Mouse (Mus musculus) cerebellum, adult (tissue): ENCODE measurements around the gene Ace3.

Source experiments
- ATAC-seq: cut with Nextera tagmentation; 2 replicates; pipeline ENCODE4 v1.9.2; 2017; ENCODE audit warnings: mild to moderate bottlenecking, moderate library complexity, mixed read lengths; ENCODE audit not compliant: insufficient number of reproducible peaks, low FRiP score, low TSS enrichment

Gene Ace3

GRCm38 (mm10) chr11:106034986-106035385 is 40.5 kb downstream of the Ace3 start:
- no peak for ATAC-seq

GRCm38 (mm10) chr11:106036548-106037417 is 42.3 kb downstream of the Ace3 start, which contains the start of gene Dcaf7:
Dcaf7 (plus strand) TSS chr11:106036872.
- peak; percentile 98 for ATAC-seq

- ATAC-seq, result no peak
These were observed 42.9 kb downstream of the Ace3 start for GRCm38 (mm10) chr11:106037418-106037751.

GRCm38 (mm10) chr11:106044349-106044748 is 49.9 kb downstream of the Ace3 start:
- no peak for ATAC-seq

- no peak for ATAC-seq
These were observed 50.8 kb downstream of the Ace3 start for GRCm38 (mm10) chr11:106045256-106045655.

GRCm38 (mm10) chr11:106045780-106046179 is 51.3 kb downstream of the Ace3 start:
- no peak for ATAC-seq

GRCm38 (mm10) chr11:106046584-106046983 is 52.1 kb downstream of the Ace3 start:
- no peak for ATAC-seq

GRCm38 (mm10) chr11:106053921-106054320 is 59.4 kb downstream of the Ace3 start:
- ATAC-seq, result no peak

- ATAC-seq, result no peak
These were observed 60.1 kb downstream of the Ace3 start for GRCm38 (mm10) chr11:106054600-106054999.
